Mouse (Mus musculus): ENCODE measurements at regions not wholly inside any gene's neighbourhood (a gene's known extent, or its start where the extent isn't known, plus 50 kb on each side); places are given as distances from the start of the nearest gene placed in this dataset.

- TF ChIP-seq HCFC1 (IDR thresholded peaks at IDR 0.05; ENCODE audit: borderline replicate concordance, insufficient read depth, low read length): no peak
- TF ChIP-seq ZNF384 (IDR thresholded peaks at IDR 0.05; ENCODE audit: low read depth, low read length): no peak
- no peak for TF ChIP-seq ZC3H11A (IDR thresholded peaks at IDR 0.05; ENCODE audit: borderline replicate concordance, low read depth, low read length)
Measured at GRCm38 (mm10) chr14:79878285-79879019, 105.4 kb upstream of the Olfm4 start.

All from ES-E14 (cell line).